Mouse (Mus musculus): ENCODE measurements around the gene Cpt1a. TPM values are rescaled to one million over a fixed set of nuclear protein-coding genes. Genes with fewer than 3 reads are reported as not detected.

The Cpt1a gene
- polyA plus RNA-seq, 1 experiment from 2014 or later: 9.5 TPM

DNA sequence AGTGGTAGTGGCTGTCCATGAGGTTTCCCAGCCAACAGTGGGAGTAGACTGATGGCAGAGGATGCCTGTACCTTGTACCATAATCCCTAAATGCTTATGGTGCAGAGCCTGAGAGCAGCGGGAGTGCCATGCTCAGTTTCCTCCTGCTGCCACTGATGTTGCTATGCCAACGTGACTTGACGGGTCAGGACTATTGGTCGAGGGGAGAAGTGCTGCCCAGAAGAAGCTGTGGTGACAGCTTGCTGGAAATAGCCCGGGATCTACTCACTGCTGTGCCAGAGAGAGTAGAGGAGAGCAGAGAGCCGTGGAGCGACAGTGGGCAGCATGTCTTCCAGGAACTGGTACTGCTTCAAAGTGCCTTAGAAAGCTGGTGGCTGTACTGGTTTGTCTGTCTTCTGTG is 79.8 kb downstream of the Cpt1a start:
- Histone ChIP-seq H3K4me1 (ENCODE audit: control insufficient read depth, insufficient read depth, low read length) (no peaks in the 10 kb centered on the region), H3K27me3 (ENCODE audit: control insufficient read depth, insufficient read depth, low read length) (no peaks in the 10 kb centered on the region), H3K4me3 (ENCODE audit: low read depth, low read length) (no peak overlapping the region), H3K9me3 (replicated peaks; ENCODE audit: control insufficient read depth, low read length) (no peaks in the 10 kb centered on the region), H3K4me2 (ENCODE audit: low read depth, low read length) (no peak overlapping the region), H3K27ac (replicated peaks; ENCODE audit: low read depth, low read length) (no peak overlapping the region), H3K9ac (replicated peaks; ENCODE audit: low read length) (no peak overlapping the region), H3K36me3 (replicated peaks; ENCODE audit: control insufficient read depth, insufficient read depth, low read depth, low read length) (no peaks in the 10 kb centered on the region; the same call in 1 of the 2 replicates)
- ATAC-seq (replicated peaks; ENCODE audit: insufficient number of reproducible peaks, low FRiP score, low TSS enrichment, low read depth) (no peak), DNase-seq (ENCODE audit: low spot score) (no peak)
- WGBS: 65% methylated on average over 7 of the region's 7 CpGs

DNA sequence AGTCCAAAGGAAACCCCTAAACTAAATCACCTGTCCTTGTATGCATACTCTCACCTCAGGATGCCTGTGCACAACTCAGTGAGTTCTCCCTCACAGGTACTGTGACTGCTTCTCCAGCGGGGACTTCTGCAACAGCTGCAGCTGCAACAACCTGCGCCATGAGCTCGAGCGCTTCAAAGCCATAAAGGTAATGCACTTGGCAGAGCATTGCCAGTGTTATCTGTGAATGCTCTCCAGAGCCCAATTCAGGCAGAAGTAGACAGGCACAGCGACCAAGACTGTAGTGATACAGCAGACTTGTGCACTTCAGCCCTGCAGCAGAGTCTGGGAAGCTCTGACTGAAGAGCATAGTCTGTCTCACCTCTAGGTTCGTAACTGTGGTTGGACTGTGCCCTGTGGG is 80.3 kb downstream of the Cpt1a start:
- no peaks in the 10 kb centered on the region for H3K9me3 ChIP-seq (replicated peaks; ENCODE audit: control insufficient read depth, low read length)
- H3K27ac ChIP-seq (replicated peaks; ENCODE audit: low read depth, low read length): no peak overlapping the region
- H3K4me2 ChIP-seq (ENCODE audit: low read depth, low read length): no peak overlapping the region
- no peaks in the 10 kb centered on the region for H3K4me1 ChIP-seq (ENCODE audit: control insufficient read depth, insufficient read depth, low read length)
- H3K9ac ChIP-seq (replicated peaks; ENCODE audit: low read length): no peak overlapping the region
- H3K27me3 ChIP-seq (ENCODE audit: control insufficient read depth, insufficient read depth, low read length): no peaks in the 10 kb centered on the region
- no peak for DNase-seq (ENCODE audit: low spot score)
- ATAC-seq (replicated peaks; ENCODE audit: insufficient number of reproducible peaks, low FRiP score, low TSS enrichment, low read depth): no peak
- H3K36me3 ChIP-seq (replicated peaks; ENCODE audit: control insufficient read depth, insufficient read depth, low read depth, low read length): no peaks in the 10 kb centered on the region
- H3K4me3 ChIP-seq (ENCODE audit: low read depth, low read length): no peak overlapping the region
- 81% methylated on average over 6 of the region's 6 CpGs for WGBS

DNA sequence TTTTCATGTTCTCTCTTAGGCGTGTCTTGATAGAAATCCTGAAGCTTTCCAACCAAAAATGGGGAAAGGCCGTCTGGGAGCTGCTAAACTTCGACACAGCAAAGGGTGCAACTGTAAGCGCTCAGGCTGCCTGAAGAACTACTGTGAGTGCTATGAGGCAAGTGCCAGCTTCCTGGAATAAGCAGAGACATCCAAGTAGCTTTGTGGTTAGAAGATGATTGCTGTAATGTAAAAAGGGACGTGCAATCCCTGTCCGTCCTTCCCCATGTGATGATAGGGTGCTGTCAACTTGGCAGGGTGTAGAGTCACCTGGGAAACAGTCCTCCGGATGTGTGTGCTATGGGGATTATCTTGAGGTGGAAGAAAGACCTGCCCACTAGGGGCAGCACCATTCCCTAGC is 81.9 kb downstream of the Cpt1a start:
- 78% methylated on average over 7 of the region's 7 CpGs for WGBS
- Histone ChIP-seq H3K4me2 (ENCODE audit: low read depth, low read length) (no peak overlapping the region), H3K9ac (replicated peaks; ENCODE audit: low read length) (no peak overlapping the region), H3K4me1 (ENCODE audit: control insufficient read depth, insufficient read depth, low read length) (no peaks in the 10 kb centered on the region), H3K9me3 (replicated peaks; ENCODE audit: control insufficient read depth, low read length) (no peaks in the 10 kb centered on the region), H3K4me3 (ENCODE audit: low read depth, low read length) (no peak overlapping the region), H3K36me3 (replicated peaks; ENCODE audit: control insufficient read depth, insufficient read depth, low read depth, low read length) (no peaks in the 10 kb centered on the region), H3K27me3 (ENCODE audit: control insufficient read depth, insufficient read depth, low read length) (no peaks in the 10 kb centered on the region), H3K27ac (replicated peaks; ENCODE audit: low read depth, low read length) (no peak overlapping the region)
- DNase-seq (ENCODE audit: low spot score) (no peak), ATAC-seq (replicated peaks; ENCODE audit: insufficient number of reproducible peaks, low FRiP score, low TSS enrichment, low read depth) (no peak)

DNA sequence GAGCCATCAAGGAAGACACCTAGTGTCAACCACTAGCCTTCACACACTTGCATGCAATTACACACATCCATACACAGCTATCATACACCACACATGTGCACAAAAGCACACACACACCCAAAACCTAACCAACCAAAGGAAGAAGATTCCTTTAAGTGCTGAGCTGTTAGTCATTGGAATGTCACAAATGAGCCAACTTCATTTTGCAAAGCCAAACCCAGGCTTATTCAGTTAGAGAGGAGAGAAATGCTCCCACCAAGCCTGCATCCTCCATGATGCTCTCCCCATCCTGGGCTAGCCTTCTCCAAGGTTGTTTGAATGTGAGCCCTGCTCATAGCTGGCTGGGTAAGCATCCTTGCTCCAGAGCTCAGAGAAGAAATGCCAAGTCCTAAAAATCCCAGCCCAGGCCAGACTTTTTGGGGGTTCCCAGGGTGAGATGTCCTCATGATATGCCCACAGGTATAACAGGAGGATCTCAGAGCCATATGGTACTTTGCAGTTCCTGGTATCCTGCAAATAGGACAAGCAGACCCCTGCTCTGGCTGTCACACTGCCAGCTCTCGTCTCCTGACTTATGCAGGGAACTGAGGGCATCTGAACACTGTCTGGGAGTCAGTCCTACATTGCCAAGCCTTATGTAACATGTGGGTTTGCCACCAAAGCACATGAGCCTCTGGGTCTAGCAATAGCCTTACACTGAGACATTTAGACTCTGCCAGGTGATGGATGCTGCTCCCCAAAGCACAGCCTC is 83.6 kb downstream of the Cpt1a start:
- DNase-seq (ENCODE audit: low spot score): no peak
- H3K36me3 ChIP-seq (replicated peaks; ENCODE audit: control insufficient read depth, insufficient read depth, low read depth, low read length): no peaks in the 10 kb centered on the region
- no peaks in the 10 kb centered on the region for H3K4me1 ChIP-seq (ENCODE audit: control insufficient read depth, insufficient read depth, low read length)
- no peak overlapping the region for H3K4me2 ChIP-seq (ENCODE audit: low read depth, low read length)
- H3K9ac ChIP-seq (replicated peaks; ENCODE audit: low read length): no peak overlapping the region
- ATAC-seq (replicated peaks; ENCODE audit: insufficient number of reproducible peaks, low FRiP score, low TSS enrichment, low read depth): no peak
- H3K27me3 ChIP-seq (ENCODE audit: control insufficient read depth, insufficient read depth, low read length): no peaks in the 10 kb centered on the region
- no peak overlapping the region for H3K27ac ChIP-seq (replicated peaks; ENCODE audit: low read depth, low read length)
- no peak overlapping the region for H3K4me3 ChIP-seq (ENCODE audit: low read depth, low read length)
- no peaks in the 10 kb centered on the region for H3K9me3 ChIP-seq (replicated peaks; ENCODE audit: control insufficient read depth, low read length)
- WGBS: 48% methylated on average over 1 of the region's 1 CpGs

DNA sequence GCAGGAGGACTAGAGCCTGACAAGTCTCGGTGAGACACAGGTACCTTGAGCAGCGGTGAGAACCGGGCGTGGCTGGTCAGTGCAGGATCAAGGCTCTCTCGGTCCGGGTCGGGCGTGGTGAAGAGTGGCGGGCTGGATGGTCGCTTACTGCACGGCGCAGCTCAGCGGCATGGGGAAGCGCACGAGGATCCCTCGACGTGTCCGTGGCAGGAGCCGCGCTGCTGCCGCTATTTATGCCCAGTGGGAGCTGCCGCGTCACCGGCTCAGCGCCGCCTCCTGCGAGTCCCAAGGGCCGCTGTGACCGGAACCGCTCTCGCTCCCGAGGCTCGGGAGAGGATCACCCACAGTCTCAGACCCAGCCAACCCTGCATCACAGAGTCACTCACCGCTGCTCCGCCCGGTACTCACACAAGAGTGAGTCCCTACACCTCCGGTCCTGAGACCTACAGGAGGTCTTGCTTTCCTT is 92.2 kb downstream of the Cpt1a start, which contains the start of gene Gal:
Gene Gal, minus strand, starts transcription at position 277 of the 466 bp plus-strand sequence.
- peak within 1 kb of the TSS; percentile 23 for H3K4me3 ChIP-seq (ENCODE audit: low read depth, low read length)
- H3K27ac ChIP-seq (replicated peaks; ENCODE audit: low read depth, low read length): no peak within 1 kb of the TSS
- H3K9ac ChIP-seq (replicated peaks; ENCODE audit: low read length): peak within 1 kb of the TSS; percentile 28; the same call in 1 of the 2 replicates
- H3K27me3 ChIP-seq (ENCODE audit: control insufficient read depth, insufficient read depth, low read length): peaks cover 19% of the 10 kb centered on the region
- no peaks in the 10 kb centered on the region; the same call in 1 of the 2 replicates for H3K9me3 ChIP-seq (replicated peaks; ENCODE audit: control insufficient read depth, low read length)
- no peak for DNase-seq (ENCODE audit: low spot score)
- peak within 1 kb of the TSS; percentile 56 for H3K4me2 ChIP-seq (ENCODE audit: low read depth, low read length)
- no peak for ATAC-seq (replicated peaks; ENCODE audit: insufficient number of reproducible peaks, low FRiP score, low TSS enrichment, low read depth)
- no peaks in the 10 kb centered on the region for H3K36me3 ChIP-seq (replicated peaks; ENCODE audit: control insufficient read depth, insufficient read depth, low read depth, low read length)
- 2% methylated on average over 37 of the region's 37 CpGs for WGBS
- no peaks in the 10 kb centered on the region for H3K4me1 ChIP-seq (ENCODE audit: control insufficient read depth, insufficient read depth, low read length)

DNA sequence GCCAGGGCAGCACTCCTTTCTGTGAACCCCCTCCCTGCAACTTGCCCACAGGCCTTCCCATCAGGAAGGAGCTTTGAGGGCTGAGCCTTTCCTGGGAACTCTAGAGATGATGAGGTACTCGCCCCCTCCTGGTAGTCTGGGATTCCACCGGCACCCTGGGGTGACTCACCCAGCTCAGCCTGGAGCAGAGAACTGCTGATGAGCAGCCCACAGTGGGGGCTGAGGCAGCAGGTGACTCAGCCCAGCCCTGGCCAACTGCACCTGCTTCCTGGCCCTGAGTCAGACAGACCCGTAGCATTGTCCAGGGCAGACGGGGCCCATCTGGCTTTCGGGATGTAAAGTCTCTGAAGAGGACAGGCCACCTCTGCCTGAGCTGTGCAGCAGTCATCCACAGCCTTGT is 97.1 kb downstream of the Cpt1a start:
- no peaks in the 10 kb centered on the region for H3K36me3 ChIP-seq (replicated peaks; ENCODE audit: control insufficient read depth, insufficient read depth, low read depth, low read length)
- no peak overlapping the region for H3K27ac ChIP-seq (replicated peaks; ENCODE audit: low read depth, low read length)
- H3K9me3 ChIP-seq (replicated peaks; ENCODE audit: control insufficient read depth, low read length): no peaks in the 10 kb centered on the region; the same call in 1 of the 2 replicates
- DNase-seq (ENCODE audit: low spot score): no peak
- no peaks in the 10 kb centered on the region for H3K4me1 ChIP-seq (ENCODE audit: control insufficient read depth, insufficient read depth, low read length)
- H3K4me2 ChIP-seq (ENCODE audit: low read depth, low read length): no peak overlapping the region
- H3K9ac ChIP-seq (replicated peaks; ENCODE audit: low read length): no peak overlapping the region
- WGBS: 65% methylated on average over 5 of the region's 5 CpGs
- no peak overlapping the region for H3K4me3 ChIP-seq (ENCODE audit: low read depth, low read length)
- ATAC-seq (replicated peaks; ENCODE audit: insufficient number of reproducible peaks, low FRiP score, low TSS enrichment, low read depth): no peak
- H3K27me3 ChIP-seq (ENCODE audit: control insufficient read depth, insufficient read depth, low read length): peaks cover 8% of the 10 kb centered on the region

DNA sequence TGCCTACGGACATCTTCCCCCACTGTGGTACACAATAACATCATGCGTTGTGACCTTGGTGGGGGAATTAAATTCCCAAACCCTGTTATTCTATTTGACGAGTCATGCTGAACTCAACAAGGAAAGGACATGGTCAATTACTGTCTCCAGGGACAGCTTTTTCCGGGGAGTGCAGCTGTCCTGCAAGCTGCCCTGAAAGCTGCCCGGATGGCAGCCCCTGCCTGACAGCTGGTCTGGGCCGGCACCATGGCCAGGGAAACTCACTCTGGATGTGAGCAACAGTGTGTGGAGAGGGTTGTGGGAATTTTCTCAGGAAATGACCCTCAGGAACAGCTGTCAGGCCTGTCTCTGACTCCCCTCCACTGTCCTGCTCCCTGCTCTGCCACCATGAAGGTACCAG is 100.4 kb downstream of the Cpt1a start:
- Histone ChIP-seq H3K4me3 (ENCODE audit: low read depth, low read length) (no peak overlapping the region), H3K9ac (replicated peaks; ENCODE audit: low read length) (no peak overlapping the region), H3K4me1 (ENCODE audit: control insufficient read depth, insufficient read depth, low read length) (no peaks in the 10 kb centered on the region), H3K36me3 (replicated peaks; ENCODE audit: control insufficient read depth, insufficient read depth, low read depth, low read length) (no peaks in the 10 kb centered on the region), H3K9me3 (replicated peaks; ENCODE audit: control insufficient read depth, low read length) (no peaks in the 10 kb centered on the region; the same call in 1 of the 2 replicates), H3K4me2 (ENCODE audit: low read depth, low read length) (no peak overlapping the region), H3K27ac (replicated peaks; ENCODE audit: low read depth, low read length) (no peak overlapping the region), H3K27me3 (ENCODE audit: control insufficient read depth, insufficient read depth, low read length) (no peaks in the 10 kb centered on the region)
- ATAC-seq (replicated peaks; ENCODE audit: insufficient number of reproducible peaks, low FRiP score, low TSS enrichment, low read depth) (no peak), DNase-seq (ENCODE audit: low spot score) (no peak)
- 54% methylated on average over 6 of the region's 6 CpGs for WGBS

DNA sequence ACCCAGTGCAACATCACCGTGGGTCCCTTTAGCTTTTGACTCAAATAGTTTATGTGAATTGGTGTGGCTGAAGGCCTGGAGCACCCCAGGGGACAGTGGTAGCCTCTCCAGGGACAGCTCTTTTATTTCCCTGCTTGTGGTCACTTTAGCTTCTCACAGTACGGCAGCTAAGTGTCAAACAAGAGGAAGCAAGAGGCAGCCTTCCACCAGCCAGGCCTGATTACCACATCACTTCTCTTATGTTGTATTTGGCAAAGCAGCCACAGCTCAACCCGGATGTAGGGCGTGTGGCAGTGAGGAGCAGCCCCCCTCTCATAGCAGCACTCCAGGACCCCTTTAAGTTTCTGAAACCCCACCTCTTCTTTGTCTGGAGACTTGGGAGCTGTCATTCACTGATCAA is 100.8 kb downstream of the Cpt1a start:
- Histone ChIP-seq H3K4me2 (ENCODE audit: low read depth, low read length) (no peak overlapping the region), H3K36me3 (replicated peaks; ENCODE audit: control insufficient read depth, insufficient read depth, low read depth, low read length) (no peaks in the 10 kb centered on the region), H3K27me3 (ENCODE audit: control insufficient read depth, insufficient read depth, low read length) (no peaks in the 10 kb centered on the region), H3K9ac (replicated peaks; ENCODE audit: low read length) (no peak overlapping the region), H3K4me3 (ENCODE audit: low read depth, low read length) (no peak overlapping the region), H3K27ac (replicated peaks; ENCODE audit: low read depth, low read length) (no peak overlapping the region), H3K9me3 (replicated peaks; ENCODE audit: control insufficient read depth, low read length) (no peaks in the 10 kb centered on the region; the same call in 1 of the 2 replicates), H3K4me1 (ENCODE audit: control insufficient read depth, insufficient read depth, low read length) (no peaks in the 10 kb centered on the region)
- ATAC-seq (replicated peaks; ENCODE audit: insufficient number of reproducible peaks, low FRiP score, low TSS enrichment, low read depth): no peak
- no peak for DNase-seq (ENCODE audit: low spot score)
- 68% methylated on average over 4 of the region's 4 CpGs for whole genome bisulfite sequencing

All from embryonic facial prominence, embryonic 11.5 days (tissue).